Mouse (Mus musculus): Measurements from ENCODE around the gene Magi2.
"Not testable (repeated sequence)": the region's sequence is repeated elsewhere in the genome, so short reads cannot be mapped to it uniquely, and the experiment has no call there.

The Magi2 gene

GRCm38 (mm10) chr5:20457742-20458510 is 1231.1 kb downstream of the Magi2 start:
- no peak for ATAC-seq (ENCODE audit: insufficient number of reproducible peaks, low FRiP score, low TSS enrichment)

DNA sequence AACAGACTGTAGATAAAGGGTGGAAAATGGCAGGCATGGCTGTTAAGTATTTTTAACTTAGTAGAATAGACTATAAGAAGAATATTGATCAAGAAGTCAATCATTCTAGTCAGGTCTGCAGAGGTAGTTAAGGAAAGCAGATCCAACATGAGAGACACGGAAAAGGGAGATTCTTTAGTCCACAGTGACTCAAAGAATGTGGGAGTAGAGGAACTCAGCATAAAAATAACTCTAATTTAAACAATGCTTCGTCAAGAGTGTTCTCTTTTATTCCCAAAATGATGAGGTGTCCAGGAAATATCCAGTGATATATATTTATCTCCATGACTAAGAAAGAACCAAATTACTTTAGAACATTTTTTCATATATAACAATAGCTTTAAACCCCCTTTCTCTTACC is 1234.9 kb downstream of the Magi2 start:
- no peak for ATAC-seq (ENCODE audit: insufficient number of reproducible peaks, low FRiP score, low TSS enrichment)

DNA sequence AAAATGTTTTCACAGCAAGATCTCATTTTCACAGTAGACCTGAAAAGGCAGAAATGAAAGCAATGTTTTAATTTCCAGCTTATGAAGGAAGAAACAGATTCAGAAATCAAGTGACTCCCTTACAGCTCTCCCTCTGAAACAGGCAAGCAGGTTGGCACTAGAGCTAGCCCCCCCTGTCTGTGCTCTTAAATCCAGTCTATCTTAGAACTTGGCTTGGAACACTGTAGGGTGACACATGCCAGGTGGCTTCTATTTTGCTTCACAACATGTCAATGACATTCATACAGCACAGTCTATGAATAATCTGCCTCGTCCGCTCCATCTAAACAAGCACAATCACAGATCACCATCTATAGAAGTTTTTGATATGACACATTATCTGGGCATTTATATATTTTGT is 1235.5 kb downstream of the Magi2 start:
- 0 out of 2 replicates have a peak, but pooled peaks have one; percentile 68 for ATAC-seq (ENCODE audit: insufficient number of reproducible peaks, low FRiP score, low TSS enrichment)

DNA sequence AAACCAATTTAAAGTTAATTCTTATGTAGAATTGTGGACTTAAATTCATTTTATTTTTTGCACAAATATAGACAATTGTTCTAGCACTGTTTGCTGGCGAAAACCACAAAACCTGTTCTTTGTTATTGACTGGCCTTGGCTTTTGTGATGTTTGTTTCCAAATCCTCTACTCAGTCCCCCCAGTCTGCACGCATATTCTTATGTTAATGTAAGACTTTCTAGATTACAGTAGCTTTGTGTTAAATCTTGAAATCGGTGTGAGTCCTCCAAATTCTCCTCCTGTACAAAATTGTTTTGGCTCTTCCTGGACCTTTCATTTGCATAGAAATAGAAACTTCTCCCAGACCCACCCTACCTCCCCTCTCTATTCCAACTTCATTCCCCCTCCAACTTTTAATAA is 1242.9 kb downstream of the Magi2 start:
- no peak for ATAC-seq (ENCODE audit: insufficient number of reproducible peaks, low FRiP score, low TSS enrichment)

GRCm38 (mm10) chr5:20470466-20470865 is 1243.6 kb downstream of the Magi2 start:
- no peak for ATAC-seq (ENCODE audit: insufficient number of reproducible peaks, low FRiP score, low TSS enrichment)

GRCm38 (mm10) chr5:20484505-20484904 is 1257.7 kb downstream of the Magi2 start:
- ATAC-seq (ENCODE audit: insufficient number of reproducible peaks, low FRiP score, low TSS enrichment), result no peak

DNA sequence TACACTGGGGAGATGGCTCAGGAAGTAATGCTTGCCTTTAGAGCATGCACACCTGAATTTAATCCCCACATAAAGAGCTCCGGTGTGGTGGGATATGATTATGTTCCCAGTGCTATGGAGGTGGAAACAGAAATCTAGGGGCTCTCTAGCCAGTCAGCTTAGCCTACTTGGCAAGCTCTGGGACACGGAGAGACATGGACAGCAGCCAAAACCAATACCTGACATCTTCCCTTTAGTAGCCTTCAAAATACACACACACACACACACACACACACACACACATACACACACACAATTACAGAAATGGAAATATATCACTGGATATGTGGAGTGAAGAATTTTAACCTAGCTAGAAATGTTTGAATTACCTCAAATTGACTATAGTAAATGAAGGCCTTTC is 1265.1 kb downstream of the Magi2 start:
- ATAC-seq (ENCODE audit: insufficient number of reproducible peaks, low FRiP score, low TSS enrichment), result no peak

GRCm38 (mm10) chr5:20492679-20493078 is 1265.8 kb downstream of the Magi2 start:
- ATAC-seq (ENCODE audit: insufficient number of reproducible peaks, low FRiP score, low TSS enrichment), result no peak

DNA sequence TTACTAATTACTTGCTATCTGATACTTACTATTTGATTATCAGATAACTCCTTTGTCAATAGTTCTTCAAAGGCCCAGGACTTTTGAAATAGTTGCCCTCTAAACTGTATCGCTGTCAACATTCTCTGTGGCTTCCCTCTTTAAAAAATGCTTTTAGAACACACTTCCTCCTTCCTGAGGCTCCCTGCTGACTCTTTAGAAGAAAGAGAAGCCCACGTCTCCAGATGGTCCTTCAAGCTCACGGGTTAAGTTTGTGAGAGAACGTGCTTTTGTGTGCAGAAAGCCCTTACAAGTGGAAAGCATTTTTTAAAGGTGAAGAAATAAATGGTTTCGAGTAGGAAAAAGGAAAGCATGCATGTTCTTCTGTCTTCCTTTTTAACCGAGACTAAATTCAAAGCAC is 1267.2 kb downstream of the Magi2 start:
- ATAC-seq (ENCODE audit: insufficient number of reproducible peaks, low FRiP score, low TSS enrichment), result no peak

DNA sequence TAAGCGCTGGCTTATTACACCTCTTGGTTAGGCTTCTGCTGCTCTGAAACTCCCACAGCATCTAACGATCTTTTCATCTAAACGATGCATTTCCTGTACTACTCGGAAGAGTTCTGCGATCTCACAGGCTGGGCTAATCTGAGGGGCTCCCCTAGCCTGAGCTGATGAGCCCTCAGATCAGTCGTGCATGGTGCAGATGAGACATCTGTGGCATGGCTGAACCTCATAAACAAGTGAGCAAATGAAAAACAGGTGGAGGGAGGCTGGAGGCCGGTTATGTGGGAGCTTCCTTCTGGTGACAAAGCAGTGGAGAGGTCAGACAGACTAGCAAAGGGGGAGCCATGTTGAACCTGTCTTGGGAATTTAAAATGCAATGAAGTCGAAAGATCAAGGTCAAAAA is 1270.1 kb downstream of the Magi2 start:
- no peak for ATAC-seq (ENCODE audit: insufficient number of reproducible peaks, low FRiP score, low TSS enrichment)

GRCm38 (mm10) chr5:20499031-20499600 is 1272.3 kb downstream of the Magi2 start:
- ATAC-seq (ENCODE audit: insufficient number of reproducible peaks, low FRiP score, low TSS enrichment), result peak; percentile 40

DNA sequence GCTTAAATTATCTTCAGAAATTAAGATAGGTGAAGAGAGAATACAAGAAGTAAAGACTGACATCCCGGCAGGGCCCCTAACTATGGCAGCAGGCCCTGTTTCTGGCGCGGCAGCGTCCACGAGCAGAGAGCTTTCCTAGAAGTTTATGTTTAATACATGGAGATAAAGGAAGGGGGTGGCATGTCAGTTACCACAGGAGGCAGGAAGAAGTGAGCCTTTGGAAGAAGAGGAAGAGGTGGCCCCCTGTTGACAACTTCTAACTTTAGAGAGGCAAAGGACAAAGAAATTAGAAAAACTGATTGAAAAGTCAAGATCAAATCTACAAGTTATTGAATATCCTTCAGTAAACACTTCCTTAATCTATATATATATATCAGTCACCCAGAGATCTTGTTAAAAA is 1281.8 kb downstream of the Magi2 start:
- ATAC-seq (ENCODE audit: insufficient number of reproducible peaks, low FRiP score, low TSS enrichment), result no peak

DNA sequence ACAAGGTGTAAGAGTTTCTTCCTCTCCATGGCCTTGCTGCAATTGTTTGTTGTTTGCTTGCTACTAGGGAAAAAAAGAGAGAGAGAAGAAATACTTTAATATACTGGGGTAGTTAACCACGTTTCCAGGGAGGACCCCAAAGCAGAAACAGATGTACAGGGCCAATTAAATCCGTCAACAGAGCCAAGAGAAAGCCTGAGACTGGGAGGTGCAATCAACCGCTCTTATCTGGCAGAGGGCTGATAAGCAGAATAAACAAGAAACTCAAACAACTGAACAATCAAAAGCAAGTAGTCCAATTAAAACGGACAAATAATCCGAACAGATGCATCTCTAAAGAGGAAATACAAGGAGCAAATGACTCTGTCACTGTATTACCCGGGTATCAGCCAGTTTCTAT is 1282.8 kb downstream of the Magi2 start:
- ATAC-seq (ENCODE audit: insufficient number of reproducible peaks, low FRiP score, low TSS enrichment), result no peak

DNA sequence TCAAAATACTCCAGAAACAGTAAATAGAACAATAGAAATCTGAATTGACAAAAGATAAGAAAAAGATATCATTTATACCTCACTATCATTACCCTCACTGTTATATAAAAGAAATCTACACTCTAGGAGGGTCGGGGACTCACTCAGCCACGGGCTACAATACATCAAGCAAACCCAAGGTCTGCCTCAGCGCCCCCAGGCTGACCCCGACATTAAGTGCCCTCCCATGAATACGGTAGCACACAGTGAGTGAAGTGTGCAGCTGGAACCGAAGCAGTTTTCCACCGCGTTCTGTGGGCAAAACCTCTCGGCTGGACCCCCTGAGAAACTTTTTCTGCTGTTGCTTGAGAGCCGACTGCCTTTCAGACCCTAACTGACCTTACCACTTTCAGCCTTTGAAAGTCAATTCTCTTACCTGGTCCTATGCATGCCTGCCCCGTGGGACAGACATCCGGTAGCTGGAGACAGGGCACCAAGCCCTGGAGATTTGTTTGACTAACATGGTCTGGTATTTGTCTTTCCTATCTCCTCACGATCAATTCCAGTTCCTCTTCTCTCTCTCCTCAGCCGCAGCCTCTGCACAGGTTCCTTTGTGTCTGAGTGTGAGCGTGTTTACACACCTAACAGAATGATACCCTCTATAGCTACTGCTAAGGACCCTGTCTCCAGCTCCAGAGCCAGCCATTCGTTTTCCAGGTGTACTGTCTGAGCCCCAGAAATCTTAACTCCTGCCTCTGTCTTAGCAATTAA is 1285.7 kb downstream of the Magi2 start:
- ATAC-seq (ENCODE audit: insufficient number of reproducible peaks, low FRiP score, low TSS enrichment), result no peak

GRCm38 (mm10) chr5:20521639-20522038 is 1294.8 kb downstream of the Magi2 start:
- no peak for ATAC-seq (ENCODE audit: insufficient number of reproducible peaks, low FRiP score, low TSS enrichment)

DNA sequence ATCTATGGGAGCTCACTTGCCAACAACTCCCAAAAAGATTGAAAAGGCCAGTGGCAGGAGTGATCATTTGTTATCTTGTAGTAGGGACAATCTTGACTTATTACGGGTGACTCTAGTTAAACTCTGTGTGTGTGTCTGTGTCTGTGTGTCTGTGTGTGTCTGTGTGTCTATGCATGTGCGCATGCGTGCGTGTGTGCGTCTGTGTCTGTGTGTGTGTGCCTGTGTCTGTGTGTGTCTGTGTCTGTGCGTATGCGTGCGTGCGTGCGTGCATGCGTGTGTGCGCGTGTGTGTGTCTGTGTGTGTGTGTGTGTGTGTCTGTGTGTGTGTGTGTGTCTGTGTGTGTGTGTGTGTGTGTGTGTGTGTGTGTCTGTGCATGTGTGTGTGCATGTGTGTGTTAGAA is 1295.2 kb downstream of the Magi2 start:
- no peak for ATAC-seq (ENCODE audit: insufficient number of reproducible peaks, low FRiP score, low TSS enrichment)

- ATAC-seq (ENCODE audit: insufficient number of reproducible peaks, low FRiP score, low TSS enrichment), result no peak
Observed at GRCm38 (mm10) chr5:20523776-20524175, 1296.9 kb downstream of the Magi2 start.

- ATAC-seq (ENCODE audit: insufficient number of reproducible peaks, low FRiP score, low TSS enrichment), result not testable (repeated sequence)
Observed at GRCm38 (mm10) chr5:20526588-20526987, 1299.8 kb downstream of the Magi2 start.

DNA sequence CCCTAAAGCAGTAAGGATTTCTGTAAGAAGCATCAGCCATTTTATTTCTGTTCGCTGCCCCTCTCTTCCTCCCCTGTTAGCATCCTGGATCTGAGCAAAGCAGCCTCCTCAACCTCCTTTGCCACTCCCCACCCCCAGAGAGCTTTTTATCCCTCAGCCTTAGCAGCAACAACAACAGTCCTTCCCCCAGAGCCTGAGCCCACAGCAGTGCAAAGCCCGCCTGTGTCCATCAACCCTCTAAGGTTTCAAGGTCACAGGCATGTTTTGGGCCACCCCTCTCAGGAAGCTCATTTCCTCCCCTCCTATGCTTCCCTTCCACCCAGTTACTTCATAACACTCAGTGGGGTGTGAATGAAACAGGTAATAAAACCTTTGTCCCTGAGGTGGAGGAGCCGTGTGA is 1309.7 kb downstream of the Magi2 start:
- no peak for ATAC-seq (ENCODE audit: insufficient number of reproducible peaks, low FRiP score, low TSS enrichment)

- ATAC-seq (ENCODE audit: insufficient number of reproducible peaks, low FRiP score, low TSS enrichment), result no peak
Observed at GRCm38 (mm10) chr5:20537369-20538022, 1310.7 kb downstream of the Magi2 start.

DNA sequence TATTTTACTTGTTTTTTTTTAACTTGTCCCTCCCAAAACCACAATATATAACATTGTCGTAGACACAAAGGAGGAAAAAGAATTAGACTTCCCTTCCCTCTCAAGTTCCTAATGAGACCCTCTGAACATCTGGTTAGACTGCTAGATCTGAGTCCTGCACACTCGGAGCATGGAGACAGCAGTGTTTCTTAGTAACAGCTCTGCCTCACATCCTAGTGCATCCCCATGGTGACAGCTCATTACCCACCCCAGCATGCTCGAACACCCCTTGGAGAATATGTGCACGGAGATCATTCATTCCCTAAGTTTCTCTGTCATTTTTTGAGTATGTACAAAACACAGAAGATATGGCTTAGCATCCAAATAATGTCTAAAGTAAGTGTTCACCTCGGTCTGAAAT is 1317.5 kb downstream of the Magi2 start:
- ATAC-seq (ENCODE audit: insufficient number of reproducible peaks, low FRiP score, low TSS enrichment), result no peak
